9 mouse cellular contexts compared by ENCODE assay signal in the genomic region with DNA sequence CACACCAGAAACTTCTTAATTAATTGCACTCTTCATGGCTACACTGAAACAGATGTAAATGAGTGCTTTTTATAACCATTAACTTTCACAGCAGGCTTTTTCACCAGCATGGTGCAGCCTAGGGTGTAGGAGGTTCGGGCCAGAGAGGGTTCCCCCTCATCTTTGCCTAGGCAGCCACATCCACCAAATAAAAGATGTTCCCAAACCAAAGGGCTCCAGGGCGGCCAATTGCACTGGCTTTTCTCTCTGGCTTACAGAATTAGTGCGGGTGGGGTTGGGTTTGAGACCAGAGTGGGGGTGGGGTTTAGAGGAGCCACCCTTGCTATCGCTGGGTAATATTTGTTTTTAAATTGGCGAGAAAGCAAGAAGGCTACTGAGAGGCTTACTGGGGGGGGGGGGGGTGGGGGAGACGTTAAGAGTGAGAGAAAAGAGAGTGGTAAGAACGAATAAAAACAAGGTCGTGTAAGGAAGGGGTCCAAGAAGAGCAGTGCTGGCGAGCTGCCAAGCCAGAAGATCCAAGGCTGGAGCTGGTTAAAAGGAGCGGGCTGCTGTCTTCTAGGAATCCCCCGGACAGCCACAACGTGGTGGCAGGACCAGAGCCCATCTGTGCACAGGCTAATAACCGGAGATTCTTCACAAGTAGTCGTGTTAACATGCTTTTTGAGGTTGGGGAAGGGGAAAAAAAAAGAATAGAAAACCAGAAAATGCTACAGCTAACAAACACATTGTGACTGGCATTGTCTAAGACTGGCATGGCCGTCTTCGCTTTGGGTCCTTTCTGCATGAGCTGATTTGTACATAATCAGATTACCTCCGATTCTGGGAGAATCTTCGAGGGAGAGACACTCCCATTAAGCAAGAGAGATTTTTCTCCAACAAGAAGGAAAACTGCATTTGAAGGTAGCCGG.
DNase-seq lines count a peak whose midpoint lies in the region; ATAC-seq lines count a peak whose summit lies in the region.
"Had no signal": no experiment of that assay in that cellular context is flagged by ENCODE, and none has a peak within 500 bp of the region (broad histone marks: within the 10 kb centered on the region; RNA-seq: fewer than 3 reads in every experiment).

No protein-coding gene starts in this region.

- WGBS in lung, embryonic 15.5 days, result 20% methylated on average over 19 of the region's 19 CpGs
- 22% methylated on average over 19 of the region's 19 CpGs for WGBS in intestine, embryonic 14.5 days

- ATAC-seq in lung, embryonic 15.5 days (ENCODE audit: borderline replicate concordance, extremely low read depth, low FRiP score, low TSS enrichment), result peak; percentile 78; the same call in 1 of the 2 replicates
- ATAC-seq in intestine, embryonic 14.5 days (replicated peaks; ENCODE audit: low FRiP score, low TSS enrichment, low read depth), result no peak; the same call in 1 of the 2 replicates
- no peak for ATAC-seq in granulocyte monocyte progenitor cell, adult 5-6 weeks (replicated peaks; ENCODE audit: poor library complexity, severe bottlenecking)

- no peak overlapping the region for H3K4me3 ChIP-seq in lung, embryonic 15.5 days
- H3K4me3 ChIP-seq in intestine, embryonic 14.5 days (ENCODE audit: low read depth, low read length), result no peak overlapping the region
- H3K4me3 ChIP-seq: erythroblast, embryonic 14.5 days had no signal

- no peaks in the 10 kb centered on the region for H3K27me3 ChIP-seq in lung, embryonic 15.5 days
- H3K27me3 ChIP-seq in intestine, embryonic 14.5 days (replicated peaks; ENCODE audit: control insufficient read depth, insufficient read depth, low read length), result no peaks in the 10 kb centered on the region

- H3K9me3 ChIP-seq in lung, embryonic 15.5 days, result no peaks in the 10 kb centered on the region
- no peaks in the 10 kb centered on the region for H3K9me3 ChIP-seq in intestine, embryonic 14.5 days (ENCODE audit: control insufficient read depth, low read length)

- H3K4me1 ChIP-seq in lung, embryonic 15.5 days, result 0 out of 2 replicates have a peak, but pooled peaks cover 6% of the 10 kb centered on the region
- H3K4me1 ChIP-seq in intestine, embryonic 14.5 days (replicated peaks; ENCODE audit: control insufficient read depth, insufficient read depth, low read length), result peaks cover 7% of the 10 kb centered on the region; the same call in 1 of the 2 replicates

- peak; percentile 3 for DNase-seq in adrenal gland, postnatal 10 days
- DNase-seq in adrenal gland, postnatal 36 days, result no peak
- DNase-seq in lung, postnatal 25 days (ENCODE audit: low spot score), result no peak
- peak; percentile 54 for DNase-seq in intestine, embryonic 14.5 days (ENCODE audit: low spot score)
- DNase-seq in retina, postnatal 1 day, result peak; percentile 72
- no peak for DNase-seq in adrenal gland, adult 2 months

- no peaks in the 10 kb centered on the region for H3K36me3 ChIP-seq in lung, embryonic 15.5 days
- no peaks in the 10 kb centered on the region for H3K36me3 ChIP-seq in intestine, embryonic 14.5 days (ENCODE audit: control insufficient read depth, insufficient read depth, low read length)

- H3K4me2 ChIP-seq in lung, embryonic 15.5 days, result peak overlapping the region; percentile 35
- H3K4me2 ChIP-seq in intestine, embryonic 14.5 days (ENCODE audit: low read length), result peak overlapping the region; percentile 41

- H3K9ac ChIP-seq in lung, embryonic 15.5 days, result no peak overlapping the region
- H3K9ac ChIP-seq in intestine, embryonic 14.5 days (ENCODE audit: low read length), result no peak overlapping the region

- H3K27ac ChIP-seq in lung, embryonic 15.5 days, result no peak overlapping the region
- no peak overlapping the region for H3K27ac ChIP-seq in intestine, embryonic 14.5 days (ENCODE audit: low read depth)

Comparison
In these comparisons a context has a peak if more than half of its experiments do, and no peak if none do; other contexts are left out.
1. DNase-seq: peak in adrenal gland, postnatal 10 days (single experiment), intestine, embryonic 14.5 days (single experiment) and retina, postnatal 1 day (single experiment); none in adrenal gland, postnatal 36 days (0 of 2), lung, postnatal 25 days (single experiment) and adrenal gland, adult 2 months (single experiment).